Mouse (Mus musculus): ENCODE data around the gene Ctsc. TPM values are rescaled to one million over a fixed set of nuclear protein-coding genes. Genes with fewer than 3 reads are reported as not detected.

Gene Ctsc
- polyA plus RNA-seq, 1 experiment from 2014 or later, result 24.9 TPM

GRCm38 (mm10) chr7:88358042-88358878 is 80.4 kb downstream of the Ctsc start:
- no peak for ATAC-seq (ENCODE audit: low FRiP score)
- no peaks in the 10 kb centered on the region for H3K36me3 ChIP-seq (replicated peaks; ENCODE audit: control insufficient read depth, insufficient read depth)
- no peaks in the 10 kb centered on the region for H3K27me3 ChIP-seq (ENCODE audit: control insufficient read depth, insufficient read depth, low read length)
- DNase-seq (ENCODE audit: low spot score), result no peak
- no peak overlapping the region for H3K4me3 ChIP-seq (replicated peaks; ENCODE audit: low read length)
- H3K9me3 ChIP-seq (ENCODE audit: control insufficient read depth, low read length), result no peaks in the 10 kb centered on the region
- 44% methylated on average over 7 of the region's 7 CpGs for WGBS
- H3K27ac ChIP-seq, result no peak overlapping the region
- no peak overlapping the region for H3K4me2 ChIP-seq (replicated peaks)
- H3K9ac ChIP-seq, result no peak overlapping the region
- H3K4me1 ChIP-seq (replicated peaks; ENCODE audit: control insufficient read depth, insufficient read depth, low read length), result no peaks in the 10 kb centered on the region

Other genes with a start within 250 kb of the Ctsc start
- gene Rab38, start 152.2 kb downstream of the Ctsc start, polyA plus RNA-seq (2014; fragmentation: Nextera tagmentation; extraction: Ambion mirVana), result 2.5 and 2.7 TPM in 2 replicates

All from hindbrain, embryonic 14.5 days (tissue).